Mouse (Mus musculus) lung, embryonic 15.5 days (tissue): ENCODE data around the gene Enpp1. TPM values are rescaled to one million over a fixed set of nuclear protein-coding genes. Genes with fewer than 3 reads are reported as not detected.
"Not testable (repeated sequence)": the region's sequence is repeated elsewhere in the genome, so short reads cannot be mapped to it uniquely, and the experiment has no call there.

Experiments used
- ATAC-seq: fragments of 200-750 bp; cut with Nextera tagmentation; 2 replicates; pipeline ENCODE4 v1.8.0; 2017; ENCODE audit warnings: moderate number of reproducible peaks, borderline replicate concordance; ENCODE audit not compliant: low FRiP score, low TSS enrichment; ENCODE audit errors: extremely low read depth
- H3K27ac ChIP-seq: fragments of 300-500 bp; sonication (generic); 2 replicates; pipeline ENCODE4 v1.5.1; 2015; ENCODE audit warnings: moderate library complexity, mild to moderate bottlenecking, inconsistent platforms
- H3K27me3 ChIP-seq: fragments of 300-500 bp; sonication (generic); 2 replicates; pipeline ENCODE4 v1.6.1; 2015; ENCODE audit warnings: inconsistent platforms
- H3K36me3 ChIP-seq: fragments of 300-500 bp; sonication (generic); 2 replicates; pipeline ENCODE4 v1.6.1; 2015; ENCODE audit warnings: inconsistent platforms
- H3K4me1 ChIP-seq: fragments of 300-500 bp; sonication (generic); 2 replicates; pipeline ENCODE4 v1.6.1; 2015; ENCODE audit warnings: inconsistent platforms
- H3K4me2 ChIP-seq: fragments of 300-500 bp; sonication (generic); 2 replicates; pipeline ENCODE4 v1.6.1; 2015; ENCODE audit warnings: inconsistent platforms, mild to moderate bottlenecking, moderate library complexity
- H3K4me3 ChIP-seq: fragments of 300-500 bp; sonication (generic); 2 replicates; pipeline ENCODE4 v1.5.1; 2015; ENCODE audit warnings: mild to moderate bottlenecking, inconsistent platforms
- H3K9ac ChIP-seq: fragments of 300-500 bp; sonication (generic); 2 replicates; pipeline ENCODE4 v1.6.1; 2015; ENCODE audit warnings: inconsistent platforms
- H3K9me3 ChIP-seq: fragments of 300-500 bp; sonication (generic); 2 replicates; pipeline ENCODE4 v1.6.1; 2016; ENCODE audit warnings: inconsistent platforms
- WGBS: fragments of 180-500 bp; shearing (Covaris S2); methylation state at CpG from one replicate; pipeline ENCODE4 v1.1.7; 2015; 5-methylcytosine and 5-hydroxymethylcytosine counted together
- polyA plus RNA-seq: library from polyadenylated mRNA; unstranded; fragments of >200 nt; fragmentation: Nextera tagmentation; extraction: Ambion mirVana; gene quantifications from 2 replicates; pipeline ENCODE4 v1.2.1, GENCODE M21; 2015

Enpp1 gene
- polyA plus RNA-seq, 1 experiment from 2014 or later, result 3.1 TPM

DNA sequence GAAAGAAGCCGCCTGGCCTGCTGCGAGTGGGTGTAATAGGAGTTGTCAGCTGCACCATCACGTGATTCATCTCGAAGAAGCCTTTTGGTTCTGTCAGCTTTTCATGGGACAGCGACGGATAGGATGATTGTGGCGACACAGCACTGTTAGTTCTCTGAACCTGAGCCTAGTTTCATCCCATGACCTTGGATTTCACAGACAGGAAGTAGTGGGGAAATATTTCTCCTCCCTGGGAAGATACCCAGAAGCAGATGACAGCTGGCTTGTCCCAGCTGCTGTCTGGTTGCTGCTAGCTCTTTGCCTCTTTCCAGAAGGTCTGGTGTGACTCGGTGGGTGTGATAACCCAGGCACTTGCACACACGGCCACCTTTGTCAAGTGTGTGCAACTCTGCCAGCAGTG is 77.7 kb downstream of the Enpp1 start:
- Histone ChIP-seq H3K4me3 (no peak overlapping the region), H3K36me3 (no peaks in the 10 kb centered on the region), H3K27ac (no peak overlapping the region), H3K9me3 (no peaks in the 10 kb centered on the region), H3K4me1 (peaks cover 32% of the 10 kb centered on the region), H3K27me3 (no peaks in the 10 kb centered on the region), H3K9ac (no peak overlapping the region), H3K4me2 (no peak overlapping the region)
- WGBS, result 43% methylated on average over 9 of the region's 9 CpGs
- ATAC-seq, result peak; percentile 9; the same call in 1 of the 2 replicates

DNA sequence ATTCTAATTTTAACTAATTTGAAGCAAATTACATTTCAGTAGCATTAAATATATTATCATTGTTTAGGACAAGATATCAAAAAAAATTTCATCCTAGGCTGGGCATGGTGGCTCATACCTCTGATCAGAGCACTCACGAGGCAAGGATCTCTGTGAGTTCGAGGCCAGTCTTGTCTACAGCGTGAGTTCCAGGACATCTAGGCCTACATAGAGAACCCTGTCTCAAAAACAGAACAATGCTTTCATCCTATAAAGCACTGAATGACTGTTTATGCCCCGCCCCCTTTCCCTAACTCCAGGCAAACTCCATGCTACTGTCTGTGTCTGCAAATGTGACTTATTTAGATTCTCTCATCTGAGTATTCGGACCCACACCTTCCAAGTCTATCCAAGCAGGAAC is 80.8 kb downstream of the Enpp1 start:
- WGBS, result 96% methylated on average over 5 of the region's 5 CpGs
- Histone ChIP-seq H3K9ac (no peak overlapping the region), H3K4me3 (no peak overlapping the region), H3K9me3 (no peaks in the 10 kb centered on the region), H3K4me1 (peaks cover 23% of the 10 kb centered on the region), H3K4me2 (no peak overlapping the region), H3K36me3 (no peaks in the 10 kb centered on the region), H3K27ac (no peak overlapping the region), H3K27me3 (no peaks in the 10 kb centered on the region)
- ATAC-seq, result no peak

DNA sequence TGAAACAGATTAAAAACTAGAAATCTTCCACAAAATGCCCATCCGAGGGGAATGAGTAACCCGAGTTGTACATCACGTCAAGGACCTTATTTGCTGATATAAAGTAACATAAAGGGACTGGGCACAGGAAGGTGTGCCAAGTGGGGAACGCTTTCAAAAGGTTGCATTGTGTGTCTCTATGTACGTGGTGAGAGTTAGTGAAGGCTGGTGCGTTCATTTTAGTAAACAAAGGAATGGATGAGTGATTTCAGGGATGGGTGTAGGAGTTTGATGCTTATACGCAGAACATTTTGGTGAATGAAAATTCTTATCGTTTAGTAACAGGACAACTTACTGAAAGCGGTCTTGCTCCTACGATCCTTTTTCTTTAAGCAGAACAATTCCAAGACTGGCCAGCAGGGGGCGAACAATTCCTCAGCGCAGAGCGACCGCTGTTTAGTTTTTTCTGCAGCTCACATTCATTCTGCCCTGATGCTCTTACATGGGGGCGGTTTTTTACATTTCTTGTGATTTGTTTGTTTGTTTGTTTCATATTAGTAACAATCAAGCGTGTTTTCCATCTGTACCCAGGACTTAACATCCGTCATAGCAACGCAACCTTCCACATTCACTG is 81.4 kb downstream of the Enpp1 start:
- no peak for ATAC-seq
- peak overlapping the region; percentile 29 for H3K4me2 ChIP-seq
- 23% methylated on average over 18 of the region's 18 CpGs for WGBS
- H3K4me1 ChIP-seq, result peaks cover 19% of the 10 kb centered on the region
- no peaks in the 10 kb centered on the region for H3K27me3 ChIP-seq
- H3K9me3 ChIP-seq, result no peaks in the 10 kb centered on the region
- H3K4me3 ChIP-seq, result no peak overlapping the region
- no peaks in the 10 kb centered on the region for H3K36me3 ChIP-seq
- H3K9ac ChIP-seq, result no peak overlapping the region
- no peak overlapping the region for H3K27ac ChIP-seq

DNA sequence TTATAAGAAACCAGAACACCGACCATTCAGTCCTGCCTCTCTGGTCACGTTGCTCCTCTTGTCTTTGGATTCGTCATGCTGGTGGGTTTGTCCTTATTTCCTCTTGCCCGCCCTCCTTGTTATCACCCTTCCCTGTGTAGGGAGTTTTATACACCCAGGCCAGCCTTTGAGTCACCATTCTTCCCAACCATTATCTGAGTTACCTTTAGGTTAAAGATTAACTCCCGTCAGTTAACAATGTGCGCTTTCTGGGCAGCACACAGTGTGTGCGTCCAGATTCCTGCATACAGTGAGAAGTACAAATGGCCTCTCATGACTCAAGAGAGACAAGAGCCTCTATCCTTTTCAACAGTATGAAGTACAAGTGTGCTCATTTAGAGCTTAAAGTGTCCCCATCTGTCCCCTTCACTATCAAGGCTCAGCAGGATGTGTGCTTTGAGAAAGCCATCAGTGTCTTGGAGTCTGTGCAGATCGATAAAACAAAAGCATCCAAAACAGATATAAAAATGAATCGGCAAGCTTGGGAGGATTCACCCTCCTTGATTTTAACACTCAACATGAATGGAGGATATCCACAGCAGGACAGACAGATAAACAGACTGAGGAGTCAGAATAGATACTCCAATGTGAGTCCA is 82.8 kb downstream of the Enpp1 start:
- peak; percentile 60; the same call in 1 of the 2 replicates for ATAC-seq
- H3K9ac ChIP-seq, result no peak overlapping the region
- WGBS, result 46% methylated on average over 9 of the region's 9 CpGs
- H3K4me2 ChIP-seq, result peak overlapping the region; percentile 30; the same call in 1 of the 2 replicates
- H3K27me3 ChIP-seq, result no peaks in the 10 kb centered on the region
- H3K4me1 ChIP-seq, result peaks cover 9% of the 10 kb centered on the region
- H3K36me3 ChIP-seq, result no peaks in the 10 kb centered on the region
- no peaks in the 10 kb centered on the region for H3K9me3 ChIP-seq
- no peak overlapping the region for H3K4me3 ChIP-seq
- H3K27ac ChIP-seq, result peak overlapping the region; percentile 76

DNA sequence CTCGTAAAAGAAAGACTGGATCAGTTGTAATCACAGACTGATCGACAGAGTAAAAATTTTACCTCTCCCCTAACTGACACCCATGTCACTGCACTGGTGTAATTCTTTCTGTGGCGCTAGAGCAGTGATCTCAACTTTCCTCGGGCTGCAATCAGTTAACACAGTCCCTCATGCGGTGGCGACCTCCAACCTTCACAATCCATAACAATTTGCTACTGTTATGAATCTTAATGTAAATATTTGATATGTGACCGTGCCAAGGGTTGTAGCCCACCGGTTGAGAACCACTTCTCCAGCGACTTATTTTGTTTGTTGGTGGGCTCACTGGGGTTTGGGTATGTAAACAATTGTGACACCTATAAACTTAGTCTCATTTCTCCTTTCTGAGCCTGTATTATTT is 83.5 kb downstream of the Enpp1 start:
- no peaks in the 10 kb centered on the region for H3K27me3 ChIP-seq
- H3K36me3 ChIP-seq, result no peaks in the 10 kb centered on the region
- 15% methylated on average over 9 of the region's 9 CpGs for WGBS
- no peak for ATAC-seq
- H3K27ac ChIP-seq, result peak overlapping the region; percentile 76
- H3K4me2 ChIP-seq, result peak overlapping the region; percentile 30
- H3K4me3 ChIP-seq, result no peak overlapping the region
- no peaks in the 10 kb centered on the region for H3K9me3 ChIP-seq
- peaks cover 7% of the 10 kb centered on the region for H3K4me1 ChIP-seq
- H3K9ac ChIP-seq, result no peak overlapping the region

DNA sequence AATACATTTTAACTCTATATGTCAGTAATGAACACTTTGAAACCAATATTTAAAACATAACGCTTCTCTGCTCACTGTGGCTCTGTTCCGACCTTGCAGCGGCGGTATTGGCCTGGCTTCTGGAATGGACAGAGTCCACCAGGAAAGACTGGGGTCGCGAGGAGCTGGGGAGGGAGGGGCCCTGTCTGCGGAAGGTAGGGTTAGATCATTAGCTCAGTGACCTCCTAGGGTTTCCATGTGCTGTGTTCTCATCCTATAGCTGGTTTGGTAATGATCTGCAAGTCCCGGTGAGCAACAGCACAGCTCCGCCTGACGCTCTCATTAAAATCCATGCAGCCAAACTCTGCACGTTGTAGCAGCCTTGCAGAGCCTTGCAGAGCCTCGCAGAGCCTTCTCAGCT is 84.7 kb downstream of the Enpp1 start:
- 70% methylated on average over 12 of the region's 12 CpGs for WGBS
- H3K9ac ChIP-seq, result no peak overlapping the region
- peak overlapping the region; percentile 64; the same call in 1 of the 2 replicates for H3K27ac ChIP-seq
- no peaks in the 10 kb centered on the region for H3K9me3 ChIP-seq
- no peaks in the 10 kb centered on the region for H3K27me3 ChIP-seq
- H3K4me1 ChIP-seq, result peaks cover 7% of the 10 kb centered on the region
- H3K4me3 ChIP-seq, result no peak overlapping the region
- H3K36me3 ChIP-seq, result no peaks in the 10 kb centered on the region
- ATAC-seq, result no peak
- no peak overlapping the region for H3K4me2 ChIP-seq

DNA sequence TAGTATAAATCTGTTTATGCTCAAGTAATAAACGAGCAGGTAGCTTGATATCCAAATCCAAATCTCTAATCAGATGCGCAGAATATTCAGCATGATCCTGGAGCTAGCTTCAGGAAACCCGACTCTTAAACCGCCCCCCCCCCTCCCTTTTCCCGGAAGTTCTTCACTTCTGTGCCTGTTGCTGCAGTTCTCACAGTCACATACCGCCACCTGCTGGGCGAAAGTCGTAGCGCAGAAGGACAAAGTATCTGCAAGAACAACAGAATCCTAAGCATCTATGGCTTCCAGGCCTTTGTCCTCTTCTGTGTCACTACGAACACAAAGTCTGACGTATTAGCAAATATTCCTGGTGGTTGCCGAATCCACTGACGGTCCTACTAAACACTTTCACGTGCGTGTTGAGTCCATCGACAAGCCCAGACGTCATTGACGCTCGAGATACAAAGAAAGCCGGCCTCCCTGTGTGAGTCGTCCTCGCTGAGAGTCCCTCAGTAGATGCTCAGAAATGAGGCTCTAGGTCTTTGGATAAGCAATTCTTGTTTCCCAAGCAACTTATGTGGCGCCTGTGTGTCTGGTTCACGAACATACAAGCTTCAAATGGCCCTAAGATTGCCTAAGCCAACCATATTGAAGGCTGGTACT is 86.8 kb downstream of the Enpp1 start:
- Histone ChIP-seq H3K36me3 (no peaks in the 10 kb centered on the region), H3K27me3 (no peaks in the 10 kb centered on the region), H3K9me3 (no peaks in the 10 kb centered on the region), H3K4me3 (no peak overlapping the region), H3K4me1 (peaks cover 7% of the 10 kb centered on the region), H3K27ac (no peak overlapping the region), H3K4me2 (no peak overlapping the region), H3K9ac (no peak overlapping the region)
- WGBS, result 31% methylated on average over 24 of the region's 24 CpGs
- no peak for ATAC-seq

DNA sequence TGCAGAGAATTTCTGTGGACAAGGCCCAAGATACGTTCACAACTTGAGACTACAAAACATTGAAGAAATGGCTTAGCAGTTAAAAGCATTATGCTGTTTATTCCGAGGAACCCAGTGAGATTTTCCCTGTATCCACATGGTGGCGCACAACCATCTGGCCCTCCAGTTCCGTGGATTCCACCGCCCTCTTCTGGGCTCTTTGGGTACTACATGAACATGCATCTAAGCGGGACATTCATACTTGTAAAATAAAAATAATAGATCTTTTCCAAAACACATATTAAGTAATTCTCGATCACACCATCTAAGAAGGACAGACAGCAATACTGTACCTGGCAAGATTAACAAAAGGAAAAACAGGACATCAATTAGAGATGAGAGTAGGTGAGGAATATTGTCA is 89.4 kb downstream of the Enpp1 start:
- WGBS, result 22% methylated on average over 7 of the region's 7 CpGs
- Histone ChIP-seq H3K27ac (no peak overlapping the region), H3K36me3 (no peaks in the 10 kb centered on the region), H3K9ac (no peak overlapping the region), H3K4me1 (peaks cover 5% of the 10 kb centered on the region; the same call in 1 of the 2 replicates), H3K4me3 (no peak overlapping the region), H3K9me3 (no peaks in the 10 kb centered on the region), H3K4me2 (no peak overlapping the region), H3K27me3 (no peaks in the 10 kb centered on the region)
- ATAC-seq, result no peak

DNA sequence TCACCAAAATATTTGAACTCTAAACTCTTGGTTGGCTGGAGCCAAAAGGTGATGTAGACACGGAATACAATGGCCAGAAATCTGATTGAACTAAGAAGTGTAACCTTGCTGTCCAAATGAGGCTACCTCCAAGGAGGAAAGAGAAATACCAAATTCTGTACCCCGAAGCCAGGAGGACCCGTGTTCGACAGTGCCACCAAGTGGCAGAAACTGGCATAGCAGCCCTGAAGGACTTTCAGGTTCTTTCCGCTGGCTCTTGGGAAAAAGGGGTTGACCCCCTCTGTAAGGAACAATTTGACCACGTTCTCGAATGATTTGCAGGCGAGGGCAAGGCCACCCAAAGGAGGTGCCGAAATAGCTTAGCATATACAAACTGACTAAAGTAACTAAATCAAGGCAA is 90.4 kb downstream of the Enpp1 start:
- no peak overlapping the region for H3K9ac ChIP-seq
- H3K36me3 ChIP-seq, result no peaks in the 10 kb centered on the region
- no peak overlapping the region for H3K4me3 ChIP-seq
- WGBS, result 28% methylated on average over 9 of the region's 9 CpGs
- no peaks in the 10 kb centered on the region for H3K27me3 ChIP-seq
- no peaks in the 10 kb centered on the region for H3K4me1 ChIP-seq
- H3K27ac ChIP-seq, result no peak overlapping the region
- no peak for ATAC-seq
- H3K4me2 ChIP-seq, result no peak overlapping the region
- H3K9me3 ChIP-seq, result no peaks in the 10 kb centered on the region

DNA sequence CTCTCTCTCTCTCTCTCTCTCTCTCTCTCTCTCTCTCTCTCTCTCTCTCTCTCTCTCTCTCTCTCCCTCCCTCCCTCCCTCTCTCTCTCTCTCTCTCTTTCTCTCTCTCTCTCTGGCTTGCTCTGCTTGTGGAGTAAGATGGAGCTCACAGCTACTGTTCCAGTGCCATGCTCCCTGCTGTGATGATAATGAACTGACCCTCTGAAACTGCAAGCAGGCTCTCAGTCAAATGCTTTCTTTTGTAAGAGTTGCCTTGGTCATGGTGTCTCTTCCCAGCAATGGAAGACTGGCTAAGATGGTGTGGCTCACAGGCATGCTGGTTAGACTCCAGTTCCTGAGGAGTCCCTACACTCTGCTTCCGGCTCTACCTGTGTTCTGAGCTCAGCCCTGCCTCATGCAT is 95.4 kb downstream of the Enpp1 start:
- not testable (repeated sequence) for H3K36me3 ChIP-seq, H3K9me3 ChIP-seq, ATAC-seq, H3K4me2 ChIP-seq, H3K27me3 ChIP-seq, H3K4me1 ChIP-seq, H3K27ac ChIP-seq, H3K9ac ChIP-seq, H3K4me3 ChIP-seq
- 93% methylated on average over 1 of the region's 1 CpGs for WGBS

DNA sequence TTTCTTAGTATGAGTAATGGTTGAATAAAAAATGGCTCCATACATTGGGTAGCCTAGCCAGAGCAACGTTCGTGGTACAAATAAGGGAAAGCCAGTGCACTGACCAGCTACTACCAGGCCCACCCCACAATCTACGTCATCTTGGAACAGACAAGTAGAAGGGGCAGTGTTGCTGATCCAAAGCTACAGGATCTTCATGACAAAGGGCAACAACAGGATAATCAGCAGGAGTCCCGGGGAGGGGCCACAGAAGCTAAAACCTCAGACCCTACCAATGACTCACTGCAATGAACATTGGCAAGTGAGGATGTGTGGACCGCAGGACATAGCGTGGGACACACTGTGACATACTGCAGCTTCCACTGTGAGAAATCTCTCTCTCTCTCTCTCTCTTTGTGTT is 96.2 kb downstream of the Enpp1 start:
- H3K4me1 ChIP-seq, result no peaks in the 10 kb centered on the region
- H3K4me3 ChIP-seq, result no peak overlapping the region
- H3K36me3 ChIP-seq, result no peaks in the 10 kb centered on the region
- no peak overlapping the region for H3K27ac ChIP-seq
- no peaks in the 10 kb centered on the region for H3K27me3 ChIP-seq
- no peak for ATAC-seq
- H3K4me2 ChIP-seq, result no peak overlapping the region
- H3K9ac ChIP-seq, result no peak overlapping the region
- 88% methylated on average over 6 of the region's 6 CpGs for WGBS
- H3K9me3 ChIP-seq, result no peaks in the 10 kb centered on the region

DNA sequence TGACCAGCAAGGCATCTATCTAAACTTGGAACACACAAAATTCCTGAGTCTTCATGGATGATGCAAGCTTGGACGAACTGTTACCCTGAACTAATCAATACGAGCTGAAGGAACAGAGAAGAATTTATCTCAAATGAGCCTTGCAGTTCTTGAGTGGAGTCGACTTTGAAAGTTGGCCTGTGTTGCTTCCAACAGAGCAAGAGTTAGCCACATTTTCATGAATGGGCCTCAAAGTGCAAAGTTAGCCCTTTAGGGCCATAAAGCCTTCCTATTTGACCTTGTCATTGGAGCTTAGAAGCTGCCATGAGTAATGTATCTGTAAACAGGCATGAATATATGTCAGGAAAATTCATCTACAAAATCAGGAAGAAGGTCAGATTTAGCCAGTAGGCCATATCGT is 97.2 kb downstream of the Enpp1 start:
- no peaks in the 10 kb centered on the region for H3K4me1 ChIP-seq

More for the DNA sequence above, 97.2 kb downstream of the Enpp1 start:
- no peak overlapping the region for H3K27ac ChIP-seq
- WGBS, result 82% methylated on average over 4 of the region's 4 CpGs
- no peak for ATAC-seq
- H3K4me2 ChIP-seq, result no peak overlapping the region
- no peaks in the 10 kb centered on the region for H3K9me3 ChIP-seq
- no peaks in the 10 kb centered on the region for H3K27me3 ChIP-seq
- no peak overlapping the region for H3K4me3 ChIP-seq
- no peak overlapping the region for H3K9ac ChIP-seq
- no peaks in the 10 kb centered on the region for H3K36me3 ChIP-seq
